Mouse (Mus musculus) lung, embryonic 15.5 days (tissue): ENCODE measurements around the gene Cd244a. TPM values are rescaled to one million over a fixed set of nuclear protein-coding genes. Genes with fewer than 3 reads are reported as not detected.

Experiments
- ATAC-seq: fragments of 200-750 bp; cut with Nextera tagmentation; 2 replicates; pipeline ENCODE4 v1.8.0; 2017; ENCODE audit warnings: moderate number of reproducible peaks, borderline replicate concordance; ENCODE audit not compliant: low FRiP score, low TSS enrichment; ENCODE audit errors: extremely low read depth
- H3K27ac ChIP-seq: fragments of 300-500 bp; sonication (generic); 2 replicates; pipeline ENCODE4 v1.5.1; 2015; ENCODE audit warnings: moderate library complexity, mild to moderate bottlenecking, inconsistent platforms
- H3K27me3 ChIP-seq: fragments of 300-500 bp; sonication (generic); 2 replicates; pipeline ENCODE4 v1.6.1; 2015; ENCODE audit warnings: inconsistent platforms
- H3K36me3 ChIP-seq: fragments of 300-500 bp; sonication (generic); 2 replicates; pipeline ENCODE4 v1.6.1; 2015; ENCODE audit warnings: inconsistent platforms
- H3K4me1 ChIP-seq: fragments of 300-500 bp; sonication (generic); 2 replicates; pipeline ENCODE4 v1.6.1; 2015; ENCODE audit warnings: inconsistent platforms
- H3K4me2 ChIP-seq: fragments of 300-500 bp; sonication (generic); 2 replicates; pipeline ENCODE4 v1.6.1; 2015; ENCODE audit warnings: inconsistent platforms, mild to moderate bottlenecking, moderate library complexity
- H3K4me3 ChIP-seq: fragments of 300-500 bp; sonication (generic); 2 replicates; pipeline ENCODE4 v1.5.1; 2015; ENCODE audit warnings: mild to moderate bottlenecking, inconsistent platforms
- H3K9ac ChIP-seq: fragments of 300-500 bp; sonication (generic); 2 replicates; pipeline ENCODE4 v1.6.1; 2015; ENCODE audit warnings: inconsistent platforms
- H3K9me3 ChIP-seq: fragments of 300-500 bp; sonication (generic); 2 replicates; pipeline ENCODE4 v1.6.1; 2016; ENCODE audit warnings: inconsistent platforms
- WGBS: fragments of 180-500 bp; shearing (Covaris S2); methylation state at CpG from one replicate; pipeline ENCODE4 v1.1.7; 2015; 5-methylcytosine and 5-hydroxymethylcytosine counted together
- polyA plus RNA-seq: library from polyadenylated mRNA; unstranded; fragments of >200 nt; fragmentation: Nextera tagmentation; extraction: Ambion mirVana; gene quantifications from 2 replicates; pipeline ENCODE4 v1.2.1, GENCODE M21; 2015

Gene Cd244a
- polyA plus RNA-seq, 1 experiment from 2014 or later: 0.57 TPM

DNA sequence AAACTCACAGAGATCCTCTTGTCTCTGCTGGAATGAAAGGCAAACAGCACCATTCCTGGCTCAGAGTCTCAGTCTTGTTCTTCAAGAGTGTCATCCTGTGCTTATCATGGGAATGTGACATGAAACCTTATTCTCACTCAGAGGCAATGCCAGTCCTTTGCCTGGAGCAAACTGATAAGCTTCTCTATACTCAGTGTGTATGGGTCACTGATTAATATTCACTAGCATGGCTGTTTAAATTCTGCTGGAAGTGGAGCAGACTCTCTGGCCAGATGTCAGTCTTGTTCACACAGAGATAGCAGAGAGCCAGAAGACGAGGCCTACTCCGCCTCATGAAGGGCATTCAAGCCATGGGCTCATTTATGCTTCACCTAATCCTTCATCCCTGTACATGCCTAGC is 25.6 kb downstream of the Cd244a start:
- no peak overlapping the region for H3K4me3 ChIP-seq
- H3K36me3 ChIP-seq: no peaks in the 10 kb centered on the region
- no peaks in the 10 kb centered on the region for H3K27me3 ChIP-seq
- no peak for ATAC-seq
- H3K27ac ChIP-seq: no peak overlapping the region
- no peaks in the 10 kb centered on the region for H3K9me3 ChIP-seq
- 64% methylated on average over 2 of the region's 2 CpGs for WGBS
- H3K4me1 ChIP-seq: no peaks in the 10 kb centered on the region
- no peak overlapping the region for H3K4me2 ChIP-seq
- H3K9ac ChIP-seq: no peak overlapping the region

DNA sequence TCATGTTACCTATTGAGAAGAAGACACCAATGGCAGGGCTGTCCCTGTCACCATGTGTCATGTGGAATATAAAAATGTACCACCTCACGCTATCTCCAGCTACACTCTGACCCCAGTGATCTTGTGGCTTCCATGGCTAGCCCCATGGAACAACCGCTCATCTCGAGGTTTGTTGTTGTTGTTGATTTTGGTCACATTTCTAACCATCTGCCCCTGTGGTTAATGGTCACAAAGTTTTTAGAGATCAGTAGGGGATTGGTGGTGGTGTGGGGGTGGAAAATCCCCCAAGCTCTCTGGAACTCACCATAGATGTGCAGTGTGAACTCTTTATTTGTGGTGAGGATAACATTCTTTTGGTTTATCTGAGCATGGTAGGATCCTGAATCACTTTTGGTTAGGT is 45.7 kb downstream of the Cd244a start:
- H3K36me3 ChIP-seq: no peaks in the 10 kb centered on the region
- H3K27me3 ChIP-seq: no peaks in the 10 kb centered on the region
- no peak overlapping the region for H3K9ac ChIP-seq
- no peak for ATAC-seq
- no peak overlapping the region for H3K27ac ChIP-seq
- 75% methylated on average over 3 of the region's 3 CpGs for WGBS
- no peaks in the 10 kb centered on the region for H3K4me1 ChIP-seq
- H3K4me2 ChIP-seq: no peak overlapping the region
- no peaks in the 10 kb centered on the region for H3K9me3 ChIP-seq
- no peak overlapping the region for H3K4me3 ChIP-seq

DNA sequence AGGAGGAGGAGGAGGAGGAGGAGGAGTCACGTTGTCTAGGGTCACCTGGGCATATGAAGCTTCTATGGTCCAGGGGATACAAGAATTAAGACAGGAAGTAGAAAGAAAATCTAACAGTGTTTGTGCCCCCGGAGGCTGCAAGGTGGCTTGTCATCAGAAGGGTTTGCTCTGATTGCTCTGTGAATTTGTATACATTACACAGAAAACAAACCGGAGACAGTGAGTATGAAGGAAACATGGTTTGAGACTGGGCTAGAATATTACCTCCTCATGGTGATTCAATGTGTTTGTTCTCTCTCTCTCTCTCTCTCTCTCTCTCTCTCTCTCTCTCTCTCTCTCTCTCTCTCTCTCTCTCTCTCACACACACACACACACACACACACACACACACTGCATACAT is 47.7 kb downstream of the Cd244a start:
- Histone ChIP-seq H3K9me3 (no peaks in the 10 kb centered on the region), H3K4me3 (no peak overlapping the region), H3K4me1 (no peaks in the 10 kb centered on the region), H3K4me2 (no peak overlapping the region), H3K27me3 (no peaks in the 10 kb centered on the region), H3K36me3 (no peaks in the 10 kb centered on the region), H3K9ac (no peak overlapping the region), H3K27ac (no peak overlapping the region)
- 71% methylated on average over 3 of the region's 3 CpGs for WGBS
- no peak for ATAC-seq

DNA sequence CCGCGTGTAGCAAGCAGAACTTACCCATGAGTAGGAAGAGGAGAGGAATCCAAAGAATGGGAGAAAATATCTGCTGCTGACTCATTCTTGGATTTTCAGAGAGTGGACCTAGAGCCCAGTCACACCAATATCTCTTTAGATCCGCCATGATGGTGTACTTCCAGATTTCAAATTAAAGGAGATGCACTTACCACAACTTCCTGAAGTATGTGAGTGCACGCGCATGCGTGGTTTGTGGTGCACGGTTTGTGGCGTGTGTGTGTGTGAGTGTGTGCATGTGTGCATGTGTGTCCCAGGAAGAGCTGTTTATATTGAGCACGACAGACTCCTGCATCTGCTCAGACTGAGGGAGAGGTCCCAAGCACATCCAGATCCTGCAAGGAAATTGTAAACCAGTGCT is 48.2 kb downstream of the Cd244a start, which contains the start of gene Ly9:
Gene Ly9, minus strand, starts transcription at position 235 of the 400 bp plus-strand sequence.
- Histone ChIP-seq H3K4me3 (no peak within 1 kb of the TSS), H3K27me3 (no peaks in the 10 kb centered on the region), H3K9ac (no peak within 1 kb of the TSS), H3K9me3 (no peaks in the 10 kb centered on the region), H3K4me1 (no peaks in the 10 kb centered on the region), H3K27ac (no peak within 1 kb of the TSS), H3K36me3 (no peaks in the 10 kb centered on the region), H3K4me2 (no peak within 1 kb of the TSS)
- no peak for ATAC-seq
- WGBS: 73% methylated on average over 9 of the region's 9 CpGs

DNA sequence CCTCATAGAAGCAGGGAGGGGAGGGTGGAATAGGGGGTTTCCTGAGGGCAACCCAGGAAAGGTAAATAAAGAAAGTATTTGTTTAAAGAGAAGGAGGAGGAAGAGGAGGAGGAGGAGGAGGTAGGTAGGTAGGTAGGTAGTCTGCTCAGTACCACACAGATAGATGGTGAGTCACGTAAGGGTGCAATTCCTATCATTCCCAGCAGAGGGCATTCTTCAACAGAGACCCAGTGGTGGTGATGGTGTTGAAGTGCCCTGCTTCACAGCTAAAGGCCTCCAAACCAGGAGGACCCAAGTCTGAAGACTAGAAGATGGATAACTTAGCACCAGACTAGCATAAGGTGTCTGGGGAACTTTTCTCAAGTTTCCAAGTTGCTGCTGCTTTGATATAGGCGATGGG is 51.0 kb downstream of the Cd244a start:
- Histone ChIP-seq H3K27me3 (no peaks in the 10 kb centered on the region), H3K27ac (no peak overlapping the region), H3K9ac (no peak overlapping the region), H3K4me1 (no peaks in the 10 kb centered on the region), H3K4me2 (no peak overlapping the region), H3K36me3 (no peaks in the 10 kb centered on the region), H3K4me3 (no peak overlapping the region), H3K9me3 (no peaks in the 10 kb centered on the region)
- no peak for ATAC-seq
- WGBS: 87% methylated on average over 2 of the region's 2 CpGs

DNA sequence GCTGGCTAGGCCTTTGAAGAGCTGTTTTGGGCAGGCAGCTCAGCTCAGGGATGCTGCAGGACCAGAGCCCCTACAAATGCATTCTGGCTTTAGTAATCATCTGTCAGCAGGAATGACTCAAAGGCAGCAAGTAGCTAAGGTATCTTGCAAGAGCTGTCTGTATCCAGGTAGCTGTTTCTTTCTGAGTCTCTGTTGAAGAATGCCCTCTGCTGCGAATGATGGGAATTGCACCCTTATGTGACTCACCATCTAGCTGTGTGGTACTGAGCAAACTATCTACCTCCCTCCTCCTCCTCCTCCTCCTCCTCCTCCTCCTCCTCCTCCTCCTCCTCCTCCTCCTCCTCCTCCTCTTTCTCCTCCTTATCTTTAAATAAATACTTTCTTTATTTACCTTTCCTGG is 51.8 kb downstream of the Cd244a start:
- Histone ChIP-seq H3K27ac (no peak overlapping the region), H3K27me3 (no peaks in the 10 kb centered on the region), H3K4me1 (no peaks in the 10 kb centered on the region), H3K9me3 (no peaks in the 10 kb centered on the region), H3K4me2 (no peak overlapping the region), H3K9ac (no peak overlapping the region), H3K4me3 (no peak overlapping the region), H3K36me3 (no peaks in the 10 kb centered on the region)
- no peak for ATAC-seq
- WGBS: 18% methylated on average over 1 of the region's 1 CpGs

DNA sequence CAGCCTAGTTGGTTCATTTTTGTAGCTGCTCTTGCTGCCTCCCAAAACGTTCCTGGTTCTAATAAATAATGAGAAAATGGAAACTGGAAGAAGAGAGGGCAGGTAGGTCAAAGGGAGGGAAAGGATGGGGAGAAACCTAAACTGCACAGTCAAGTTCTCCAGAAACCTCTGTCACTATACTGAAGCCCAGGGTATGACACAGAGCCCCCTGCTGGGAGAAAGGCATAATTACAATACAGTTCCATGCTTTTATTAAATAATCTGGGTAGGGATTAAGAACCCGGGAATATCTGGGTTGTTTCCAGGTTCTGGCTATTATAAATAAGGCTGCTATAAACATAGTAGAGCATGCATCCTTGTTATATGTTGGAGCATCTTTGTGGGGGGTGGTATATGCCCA is 55.0 kb downstream of the Cd244a start:
- no peak for ATAC-seq
- Histone ChIP-seq H3K9me3 (no peaks in the 10 kb centered on the region), H3K4me1 (no peaks in the 10 kb centered on the region), H3K36me3 (no peaks in the 10 kb centered on the region), H3K27ac (no peak overlapping the region), H3K27me3 (no peaks in the 10 kb centered on the region), H3K9ac (no peak overlapping the region), H3K4me3 (no peak overlapping the region), H3K4me2 (no peak overlapping the region)
- 23% methylated on average over 2 of the region's 2 CpGs for WGBS

DNA sequence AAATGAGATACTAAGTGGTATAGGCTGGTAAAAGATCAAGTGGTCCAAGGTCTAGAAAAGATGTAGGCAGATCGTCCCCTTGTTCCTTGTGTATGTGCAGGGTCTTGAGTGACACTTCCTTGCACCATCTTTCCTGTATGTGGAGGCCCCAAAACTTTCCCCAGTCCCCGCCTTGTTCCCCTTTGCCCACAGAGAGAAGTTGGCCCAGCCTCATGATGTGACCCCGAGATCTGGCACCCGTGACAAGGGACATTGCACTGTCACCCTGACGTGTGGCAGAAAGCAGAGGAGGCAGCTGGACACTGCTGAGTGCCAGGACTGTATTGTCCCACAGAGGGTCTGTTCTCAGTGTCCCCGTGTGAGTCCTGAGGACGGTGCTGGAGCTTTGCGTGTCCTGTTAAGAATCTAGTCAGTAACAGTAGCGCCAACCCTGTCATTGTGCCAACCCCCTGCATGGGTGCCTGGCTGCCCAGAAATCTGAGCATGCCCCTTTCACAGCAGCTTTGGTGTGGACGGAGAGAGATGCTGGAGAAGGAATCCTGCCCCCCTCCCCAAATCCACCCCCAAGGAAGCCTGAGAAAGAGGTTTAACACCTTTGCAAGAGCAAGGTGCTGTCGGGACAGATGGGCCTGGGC is 58.0 kb downstream of the Cd244a start:
- Histone ChIP-seq H3K9ac (no peak overlapping the region), H3K9me3 (no peaks in the 10 kb centered on the region), H3K4me1 (no peaks in the 10 kb centered on the region), H3K36me3 (no peaks in the 10 kb centered on the region), H3K4me3 (no peak overlapping the region), H3K27me3 (no peaks in the 10 kb centered on the region), H3K27ac (no peak overlapping the region), H3K4me2 (no peak overlapping the region)
- no peak for ATAC-seq
- WGBS: 69% methylated on average over 11 of the region's 11 CpGs

DNA sequence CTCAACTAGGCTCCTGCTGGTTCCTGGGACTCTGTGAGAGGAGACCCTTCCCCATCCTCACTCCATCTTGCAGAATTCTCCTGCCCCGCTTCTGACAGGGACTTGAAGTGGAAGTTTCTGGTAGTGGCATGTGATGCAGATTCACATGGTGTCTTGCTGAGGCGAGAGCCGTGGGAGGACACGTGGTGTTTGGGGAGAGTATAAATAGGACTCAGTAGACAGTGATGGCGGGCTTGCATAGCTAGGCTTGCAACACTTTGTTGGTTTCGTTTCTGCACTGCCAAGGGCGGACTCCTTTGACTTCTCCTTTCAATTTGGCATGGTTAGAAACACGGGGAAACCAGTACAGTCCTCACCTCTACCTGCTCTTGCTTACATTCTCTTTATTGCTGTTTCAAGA is 60.0 kb downstream of the Cd244a start:
- 78% methylated on average over 8 of the region's 8 CpGs for WGBS
- H3K4me1 ChIP-seq: no peaks in the 10 kb centered on the region

DNA sequence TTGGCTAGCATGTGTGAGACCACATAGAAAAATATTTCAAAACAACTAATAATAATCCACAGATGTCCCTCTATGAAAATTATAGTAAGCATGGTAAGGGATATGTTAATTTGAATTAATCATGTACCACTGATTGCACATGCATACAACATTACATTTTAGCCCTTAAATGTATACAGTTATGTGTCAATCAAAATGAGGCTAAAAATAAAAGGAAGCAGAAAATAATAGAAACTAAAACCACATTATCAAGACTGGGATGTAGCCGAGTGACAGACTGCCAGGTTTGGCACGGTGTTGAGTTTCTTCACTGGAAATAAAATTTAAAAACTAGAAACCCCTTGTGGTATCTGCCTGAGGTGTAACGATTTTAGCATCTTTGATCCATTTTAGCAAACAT is 60.7 kb downstream of the Cd244a start:
- 73% methylated on average over 3 of the region's 3 CpGs for WGBS
- Histone ChIP-seq H3K9me3 (no peaks in the 10 kb centered on the region), H3K4me1 (no peaks in the 10 kb centered on the region), H3K9ac (no peak overlapping the region), H3K27ac (no peak overlapping the region), H3K4me3 (no peak overlapping the region), H3K27me3 (no peaks in the 10 kb centered on the region), H3K4me2 (no peak overlapping the region), H3K36me3 (no peaks in the 10 kb centered on the region)
- ATAC-seq: no peak

More for the DNA sequence above, 60.0 kb downstream of the Cd244a start:
- Histone ChIP-seq H3K36me3 (no peaks in the 10 kb centered on the region), H3K9ac (no peak overlapping the region), H3K4me3 (no peak overlapping the region), H3K9me3 (no peaks in the 10 kb centered on the region), H3K27me3 (no peaks in the 10 kb centered on the region), H3K27ac (no peak overlapping the region), H3K4me2 (no peak overlapping the region)
- ATAC-seq: no peak

DNA sequence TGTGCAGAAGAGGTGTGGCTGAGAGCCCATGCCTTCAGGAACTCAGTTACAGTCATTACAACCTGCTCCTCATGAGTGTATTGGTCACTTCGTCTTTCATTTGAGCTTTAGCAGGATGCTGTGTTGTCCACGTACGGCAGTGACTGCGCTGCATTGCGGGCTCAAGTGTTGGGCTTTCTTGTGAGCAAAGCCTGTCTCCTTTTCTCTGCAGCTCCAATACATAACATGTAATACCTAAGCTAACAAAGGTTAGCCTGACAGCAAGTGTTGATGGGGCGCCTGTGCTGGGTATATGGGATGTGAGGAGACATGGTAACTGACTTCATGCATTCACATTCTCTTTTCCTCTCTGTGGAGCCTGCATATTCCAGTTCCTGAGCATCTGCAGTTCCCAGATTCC is 61.1 kb downstream of the Cd244a start:
- Histone ChIP-seq H3K27me3 (no peaks in the 10 kb centered on the region), H3K9me3 (no peaks in the 10 kb centered on the region), H3K9ac (no peak overlapping the region), H3K4me3 (no peak overlapping the region), H3K4me2 (no peak overlapping the region), H3K4me1 (no peaks in the 10 kb centered on the region), H3K27ac (no peak overlapping the region), H3K36me3 (no peaks in the 10 kb centered on the region)
- WGBS: 85% methylated on average over 6 of the region's 6 CpGs
- no peak for ATAC-seq

DNA sequence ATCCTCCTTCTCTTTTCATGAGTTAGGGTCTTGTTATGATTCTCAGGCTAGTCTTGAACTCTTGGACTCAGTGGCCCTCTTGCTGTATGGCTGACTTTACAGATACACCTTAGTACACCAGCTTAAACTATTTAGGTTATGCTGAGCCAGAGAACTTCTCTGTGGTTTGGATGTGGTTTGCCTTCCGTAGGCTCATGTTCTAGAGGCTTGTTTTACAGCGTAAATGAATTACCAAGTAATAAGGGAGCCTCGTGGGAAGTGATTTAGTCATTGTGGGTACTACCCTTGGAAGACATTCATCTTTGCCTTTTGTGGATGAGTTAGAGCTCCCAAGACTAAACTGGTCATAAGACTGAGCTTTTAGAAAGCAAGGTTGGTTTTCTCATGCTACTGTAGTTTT is 68.8 kb downstream of the Cd244a start:
- Histone ChIP-seq H3K9me3 (no peaks in the 10 kb centered on the region), H3K36me3 (no peaks in the 10 kb centered on the region), H3K4me3 (no peak overlapping the region), H3K4me1 (no peaks in the 10 kb centered on the region), H3K27me3 (no peaks in the 10 kb centered on the region), H3K9ac (no peak overlapping the region), H3K27ac (no peak overlapping the region), H3K4me2 (no peak overlapping the region)
- WGBS: 79% methylated on average over 3 of the region's 3 CpGs
- ATAC-seq: no peak

DNA sequence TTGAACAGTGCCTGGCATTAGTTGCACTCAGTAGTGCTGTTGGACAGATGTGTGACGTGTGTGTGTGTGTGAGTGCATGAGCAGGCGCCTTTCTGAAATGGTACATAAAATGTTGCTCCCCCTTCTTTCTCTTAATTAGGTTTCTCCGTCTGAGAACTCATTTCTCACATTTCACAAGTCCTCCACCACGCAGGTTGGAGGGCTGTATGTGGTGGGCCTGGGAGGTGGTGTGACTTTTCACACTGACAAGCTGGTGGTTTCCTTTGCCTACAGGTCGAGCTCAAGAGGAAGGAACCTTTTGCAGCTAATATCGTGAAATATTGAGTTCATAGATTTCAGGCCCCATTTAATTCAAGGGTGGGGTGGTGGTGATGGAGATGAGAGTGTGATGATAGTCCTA is 70.2 kb downstream of the Cd244a start:
- Histone ChIP-seq H3K4me1 (no peaks in the 10 kb centered on the region), H3K27me3 (no peaks in the 10 kb centered on the region), H3K9me3 (no peaks in the 10 kb centered on the region), H3K27ac (no peak overlapping the region), H3K9ac (no peak overlapping the region), H3K4me2 (no peak overlapping the region), H3K36me3 (no peaks in the 10 kb centered on the region), H3K4me3 (no peak overlapping the region)
- no peak for ATAC-seq
- 62% methylated on average over 6 of the region's 6 CpGs for WGBS
